Mouse (Mus musculus) midbrain, embryonic 11.5 days (tissue): Measurements from ENCODE around the gene Ilf2. TPM values are rescaled to one million over a fixed set of nuclear protein-coding genes. Genes with fewer than 3 reads are reported as not detected.
A peak's percentile ranks its signal among the peaks of the same experiment; 100 is the strongest.

ENCODE experiments used
- ATAC-seq: fragments of 200-750 bp; cut with Nextera tagmentation; 2 replicates; pipeline ENCODE4 v1.8.0; 2017; ENCODE audit warnings: moderate TSS enrichment, moderate library complexity; ENCODE audit not compliant: low FRiP score
- DNase-seq: peaks from one replicate; pipeline ENCODE4 v3.0.0; 2015; ENCODE audit warnings: low spot score; ENCODE audit errors: missing footprints
- H3K27ac ChIP-seq: fragments of 300-500 bp; sonication (generic); 2 replicates; pipeline ENCODE4 v1.5.1; 2014; ENCODE audit warnings: low read depth, low read length
- H3K27me3 ChIP-seq: fragments of 300-500 bp; sonication (generic); 2 replicates; pipeline ENCODE4 v1.6.1; 2014; ENCODE audit warnings: mild to moderate bottlenecking, low read length, moderate library complexity, mixed read lengths; ENCODE audit not compliant: control insufficient read depth, insufficient read depth
- H3K36me3 ChIP-seq: fragments of 300-500 bp; sonication (generic); 2 replicates; pipeline ENCODE4 v1.6.1; 2014; ENCODE audit warnings: mild to moderate bottlenecking, low read length, moderate library complexity, mixed read lengths; ENCODE audit not compliant: control insufficient read depth, insufficient read depth
- H3K4me1 ChIP-seq: fragments of 300-500 bp; sonication (generic); 2 replicates; pipeline ENCODE4 v1.6.1; 2014; ENCODE audit warnings: low read length; ENCODE audit not compliant: control insufficient read depth, insufficient read depth
- H3K4me2 ChIP-seq: fragments of 300-500 bp; sonication (generic); 2 replicates; pipeline ENCODE4 v1.6.1; 2014; ENCODE audit warnings: mild to moderate bottlenecking, moderate library complexity
- H3K4me3 ChIP-seq: fragments of 300-500 bp; sonication (generic); 2 replicates; pipeline ENCODE4 v1.5.1; 2014; ENCODE audit warnings: low read depth, low read length
- H3K9ac ChIP-seq: fragments of 300-500 bp; sonication (generic); 2 replicates; pipeline ENCODE4 v1.6.1; 2014; ENCODE audit warnings: low read length
- H3K9me3 ChIP-seq: fragments of 300-500 bp; sonication (generic); 2 replicates; pipeline ENCODE4 v1.6.1; 2016; ENCODE audit warnings: low read length; ENCODE audit not compliant: control insufficient read depth
- WGBS: fragments of 180-500 bp; shearing (Covaris S2); extraction: QIAGEN DNeasy Blood & Tissue Kit; methylation state at CpG from one replicate; pipeline ENCODE4 v1.1.7; 2014; 5-methylcytosine and 5-hydroxymethylcytosine counted together
- polyA plus RNA-seq: library from polyadenylated mRNA; unstranded; fragments of >200 nt; fragmentation: Nextera tagmentation; extraction: Ambion mirVana; gene quantifications from 2 replicates; pipeline ENCODE4 v1.2.1, GENCODE M21; 2014

Ilf2 gene
- polyA plus RNA-seq, 1 experiment from 2014 or later, result 338 TPM

DNA sequence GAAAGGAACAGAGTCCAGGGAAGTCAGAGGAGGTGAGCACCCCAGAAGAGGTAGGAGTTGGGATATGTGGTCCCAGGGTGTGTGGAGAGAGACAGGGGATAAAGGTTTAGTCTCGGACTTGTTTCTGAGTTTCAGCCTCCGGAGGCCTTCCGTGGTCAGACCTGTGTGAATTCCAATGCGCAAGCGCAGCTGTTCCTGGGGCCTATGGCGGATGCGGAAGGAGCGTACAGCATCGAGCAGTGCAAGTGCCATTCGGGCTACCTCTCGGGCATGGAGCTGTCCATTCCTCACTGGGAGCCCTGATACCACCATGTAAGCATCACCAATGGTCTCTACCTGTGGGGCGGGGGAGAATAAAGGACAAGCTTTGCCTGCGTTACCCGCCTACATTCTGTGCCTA is 21.0 kb upstream of the Ilf2 start:
- Histone ChIP-seq H3K4me3 (no peak overlapping the region), H3K36me3 (no peaks in the 10 kb centered on the region)
- no peak for ATAC-seq

DNA sequence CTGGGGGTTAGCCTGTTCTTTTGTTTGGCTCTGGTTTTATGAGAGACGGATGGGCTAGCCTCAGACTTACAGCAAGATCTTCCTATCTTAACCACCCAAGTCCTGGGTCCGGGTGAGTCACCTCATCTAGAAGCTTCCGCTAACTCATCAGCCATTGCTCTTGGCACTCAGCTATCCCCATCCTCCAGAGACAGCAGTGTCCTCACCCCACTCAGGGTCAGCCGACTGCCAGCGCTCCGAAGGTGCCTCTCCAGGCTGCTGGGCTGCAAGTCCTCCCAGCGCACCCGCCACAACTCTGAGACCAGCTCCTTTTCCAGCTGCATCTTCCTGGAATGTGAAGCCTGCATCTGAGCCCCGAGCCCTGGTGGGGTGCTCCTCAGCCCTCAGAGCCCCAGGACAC is 16.2 kb upstream of the Ilf2 start:
- no peak for ATAC-seq
- H3K27me3 ChIP-seq, result peaks cover 23% of the 10 kb centered on the region

More for the DNA sequence above, 21.0 kb upstream of the Ilf2 start:
- no peak overlapping the region for H3K4me2 ChIP-seq
- no peaks in the 10 kb centered on the region for H3K9me3 ChIP-seq
- no peaks in the 10 kb centered on the region for H3K27me3 ChIP-seq
- no peak overlapping the region for H3K9ac ChIP-seq
- no peaks in the 10 kb centered on the region for H3K4me1 ChIP-seq
- H3K27ac ChIP-seq, result no peak overlapping the region
- no peak for DNase-seq
- WGBS, result 89% methylated on average over 14 of the region's 14 CpGs

DNA sequence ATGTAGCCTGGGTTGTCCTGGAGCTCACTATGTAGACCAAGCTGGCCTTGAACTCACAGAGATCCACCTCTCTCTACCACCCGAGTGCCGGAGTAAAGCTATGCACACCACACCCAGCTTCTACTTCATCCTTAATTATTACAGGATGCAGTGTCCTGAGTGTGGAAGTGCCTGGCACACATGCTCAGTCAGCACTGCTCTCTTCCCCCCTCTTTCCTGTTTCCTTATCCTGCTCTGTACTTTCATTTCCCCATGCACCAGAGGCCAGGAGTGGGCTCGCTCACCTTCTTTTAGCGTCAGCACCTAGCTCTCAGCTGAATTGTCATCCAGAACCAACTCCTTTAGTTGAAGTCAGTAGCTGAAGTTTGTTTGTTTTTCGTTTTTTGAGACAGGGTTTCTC is 15.6 kb upstream of the Ilf2 start:
- H3K4me3 ChIP-seq, result no peak overlapping the region
- H3K27me3 ChIP-seq, result peaks cover 29% of the 10 kb centered on the region
- peaks cover 5% of the 10 kb centered on the region; the same call in 1 of the 2 replicates for H3K4me1 ChIP-seq
- no peak overlapping the region for H3K4me2 ChIP-seq
- no peak overlapping the region for H3K9ac ChIP-seq
- no peaks in the 10 kb centered on the region for H3K9me3 ChIP-seq
- no peak for ATAC-seq
- 76% methylated on average over 5 of the region's 5 CpGs for WGBS
- no peak for DNase-seq
- no peaks in the 10 kb centered on the region for H3K36me3 ChIP-seq
- H3K27ac ChIP-seq, result no peak overlapping the region

More for the DNA sequence above, 16.2 kb upstream of the Ilf2 start:
- Histone ChIP-seq H3K4me3 (no peak overlapping the region), H3K36me3 (no peaks in the 10 kb centered on the region), H3K4me1 (no peaks in the 10 kb centered on the region), H3K4me2 (no peak overlapping the region), H3K9me3 (no peaks in the 10 kb centered on the region), H3K9ac (no peak overlapping the region), H3K27ac (no peak overlapping the region)
- no peak for DNase-seq
- 82% methylated on average over 9 of the region's 9 CpGs for WGBS

DNA sequence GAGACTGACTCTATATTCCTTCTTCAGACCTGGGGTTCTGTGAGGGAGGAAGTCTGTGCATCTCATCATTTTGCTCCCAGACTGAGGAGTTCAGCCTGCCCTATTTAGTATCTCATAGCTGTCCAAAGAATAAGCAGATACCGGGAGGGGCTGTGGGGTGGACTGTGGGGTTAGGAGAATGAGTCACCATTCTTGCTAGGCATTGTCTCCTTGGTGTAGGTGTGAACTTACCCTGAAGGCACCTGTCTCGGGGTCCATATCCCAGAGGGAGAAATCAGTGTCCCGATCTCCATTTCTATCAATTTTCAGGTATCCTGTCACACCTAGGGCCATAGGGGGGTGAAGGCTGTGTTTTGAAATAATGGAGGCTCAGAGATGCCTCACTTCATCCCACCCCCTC is 14.0 kb upstream of the Ilf2 start:
- H3K36me3 ChIP-seq, result no peaks in the 10 kb centered on the region
- no peak overlapping the region for H3K4me3 ChIP-seq
- no peak for ATAC-seq
- H3K4me1 ChIP-seq, result peaks cover 12% of the 10 kb centered on the region; the same call in 1 of the 2 replicates
- H3K27me3 ChIP-seq, result peaks cover 39% of the 10 kb centered on the region
- WGBS, result 94% methylated on average over 3 of the region's 3 CpGs
- no peak for DNase-seq
- H3K27ac ChIP-seq, result no peak overlapping the region
- H3K4me2 ChIP-seq, result no peak overlapping the region
- H3K9ac ChIP-seq, result no peak overlapping the region
- H3K9me3 ChIP-seq, result no peaks in the 10 kb centered on the region

DNA sequence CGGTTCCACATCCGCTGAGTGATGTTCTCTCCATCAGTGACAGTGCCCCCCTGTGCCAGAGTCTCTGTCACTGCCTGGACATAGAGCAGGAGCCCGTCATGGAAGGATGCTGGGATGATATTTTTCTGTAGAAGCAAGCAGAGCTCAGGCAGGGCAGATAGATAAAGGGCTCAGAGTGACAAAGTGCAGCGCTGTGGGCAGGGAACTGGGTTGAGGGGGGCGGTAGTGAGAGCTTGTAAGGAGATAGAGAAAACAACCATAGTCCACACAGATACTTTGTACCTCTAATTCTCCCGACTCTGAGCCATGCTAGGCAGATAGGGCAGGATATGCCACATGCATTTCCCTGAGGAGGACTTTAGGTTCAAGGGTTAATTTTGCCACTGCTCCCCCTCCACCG is 13.3 kb upstream of the Ilf2 start:
- WGBS, result 27% methylated on average over 7 of the region's 7 CpGs
- Histone ChIP-seq H3K4me3 (no peak overlapping the region), H3K36me3 (no peaks in the 10 kb centered on the region), H3K4me2 (no peak overlapping the region), H3K27ac (no peak overlapping the region), H3K9me3 (no peaks in the 10 kb centered on the region), H3K9ac (no peak overlapping the region), H3K27me3 (peaks cover 39% of the 10 kb centered on the region), H3K4me1 (peaks cover 12% of the 10 kb centered on the region; the same call in 1 of the 2 replicates)
- DNase-seq (no peak), ATAC-seq (no peak)

DNA sequence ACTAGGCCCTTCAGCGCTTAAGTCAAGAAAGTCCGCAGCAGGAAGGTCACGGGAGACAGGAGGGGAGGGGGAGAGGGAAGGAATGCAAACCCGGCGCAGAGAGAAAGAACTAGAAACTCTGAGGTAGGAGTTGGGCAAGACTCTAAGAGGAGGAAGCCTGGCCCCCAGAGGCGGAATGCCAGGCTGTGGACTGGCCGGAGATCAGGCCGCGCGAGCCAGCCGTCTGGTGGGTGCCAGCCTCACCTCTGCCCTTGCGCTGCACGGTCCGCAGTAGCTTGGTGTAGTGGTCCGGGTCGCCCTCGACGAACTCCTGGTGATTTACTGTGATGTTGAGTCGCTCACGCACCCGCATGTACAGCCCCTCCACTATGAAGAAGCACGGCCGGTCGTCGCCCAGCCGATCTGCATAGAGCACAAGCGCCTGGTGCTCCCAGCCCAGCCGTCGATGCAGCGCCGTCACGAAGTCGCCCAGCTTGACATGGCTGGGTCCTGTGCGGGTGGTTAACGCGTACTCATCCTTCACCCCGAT is 11.3 kb upstream of the Ilf2 start:
- H3K4me2 ChIP-seq, result peak overlapping the region; percentile 56
- ATAC-seq (peak; percentile 23; the same call in 1 of the 2 replicates), DNase-seq (peak; percentile 90)
- H3K27ac ChIP-seq, result no peak overlapping the region
- peak overlapping the region; percentile 43 for H3K4me3 ChIP-seq
- no peaks in the 10 kb centered on the region for H3K9me3 ChIP-seq
- H3K4me1 ChIP-seq, result peaks cover 12% of the 10 kb centered on the region; the same call in 1 of the 2 replicates
- WGBS, result 9% methylated on average over 37 of the region's 37 CpGs
- no peak overlapping the region for H3K9ac ChIP-seq
- no peaks in the 10 kb centered on the region for H3K36me3 ChIP-seq
- H3K27me3 ChIP-seq, result peaks cover 39% of the 10 kb centered on the region

DNA sequence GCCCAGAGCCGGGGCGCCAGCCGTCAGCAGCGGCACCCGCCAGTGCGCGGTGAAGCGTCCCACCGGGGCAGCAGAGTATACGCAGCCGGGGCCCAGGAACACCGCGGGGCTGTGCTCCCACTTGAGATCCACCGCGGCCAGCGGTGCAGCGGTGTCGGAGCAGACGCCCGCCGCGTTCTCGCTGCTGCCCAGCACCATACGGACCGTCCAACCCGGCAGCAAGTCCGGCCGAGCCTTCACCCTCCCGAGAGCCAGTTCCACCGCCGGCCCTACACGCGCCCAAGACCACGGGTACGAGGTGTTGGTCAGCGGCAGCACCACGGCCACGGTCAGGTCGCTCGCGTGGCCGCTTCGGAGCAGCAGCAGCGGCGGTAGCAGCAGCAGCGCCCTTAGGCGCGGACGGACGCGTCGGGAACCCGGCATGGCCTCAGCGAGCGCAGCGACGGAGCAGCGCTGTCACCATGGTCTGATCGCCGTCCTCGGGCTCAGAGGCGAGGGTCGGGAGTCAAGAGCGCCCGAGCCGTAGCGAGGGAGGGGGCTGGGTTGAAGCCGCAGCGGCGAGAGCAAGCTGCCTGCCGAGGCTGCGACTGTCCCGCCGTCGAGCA is 10.7 kb upstream of the Ilf2 start:
- no peak overlapping the region for H3K27ac ChIP-seq
- no peaks in the 10 kb centered on the region for H3K36me3 ChIP-seq
- H3K9ac ChIP-seq, result peak overlapping the region; percentile 24; the same call in 1 of the 2 replicates
- H3K4me1 ChIP-seq, result peaks cover 12% of the 10 kb centered on the region; the same call in 1 of the 2 replicates
- 2% methylated on average over 75 of the region's 75 CpGs for WGBS
- DNase-seq (peak; percentile 95), ATAC-seq (peak; percentile 45)
- H3K9me3 ChIP-seq, result no peaks in the 10 kb centered on the region
- peak overlapping the region; percentile 43 for H3K4me3 ChIP-seq
- peak overlapping the region; percentile 56 for H3K4me2 ChIP-seq
- H3K27me3 ChIP-seq, result peaks cover 39% of the 10 kb centered on the region

DNA sequence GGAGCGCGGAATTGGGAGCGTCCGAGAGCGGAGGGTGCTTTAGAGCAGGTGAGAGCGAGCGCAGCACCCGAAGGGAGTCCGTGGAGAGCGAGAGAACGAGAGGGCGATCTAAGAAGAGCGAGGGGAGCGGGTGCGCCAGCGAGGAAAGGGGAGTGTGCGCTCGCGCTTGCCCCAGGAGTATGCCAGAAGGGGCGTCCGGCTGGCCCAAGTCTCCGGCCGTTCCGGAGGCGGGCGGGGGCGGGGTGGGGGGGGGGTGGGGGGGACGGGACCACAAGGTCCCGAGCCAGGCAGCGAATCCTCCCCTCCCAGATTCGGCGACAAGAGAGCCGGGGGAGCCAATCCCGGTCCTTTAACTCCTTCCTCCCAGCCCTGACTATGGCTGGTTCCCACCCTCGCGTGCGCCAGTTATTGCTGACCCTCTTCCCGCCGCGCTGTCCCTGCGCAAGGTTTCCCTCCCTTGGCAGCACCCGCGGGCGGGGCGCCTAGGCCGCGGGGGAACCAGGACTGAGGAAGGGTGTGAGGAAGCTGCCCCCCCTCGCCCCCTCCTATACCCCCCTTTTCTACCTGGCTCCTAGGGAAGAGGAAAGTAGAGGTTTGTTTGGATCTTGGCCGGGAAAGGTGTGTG is 10.1 kb upstream of the Ilf2 start, which contains the start of gene Npr1:
Npr1 (minus strand) TSS at position 181 of the 625 bp plus-strand sequence.
- H3K9me3 ChIP-seq, result no peaks in the 10 kb centered on the region
- DNase-seq (peak; percentile 95), ATAC-seq (peak; percentile 71)
- no peak within 1 kb of the TSS for H3K27ac ChIP-seq
- H3K36me3 ChIP-seq, result no peaks in the 10 kb centered on the region
- H3K9ac ChIP-seq, result peak within 1 kb of the TSS; percentile 28; the same call in 1 of the 2 replicates
- peak within 1 kb of the TSS; percentile 56 for H3K4me2 ChIP-seq
- peaks cover 39% of the 10 kb centered on the region for H3K27me3 ChIP-seq
- under 1% methylated on average over 32 of the region's 49 CpGs for WGBS
- H3K4me1 ChIP-seq, result peaks cover 12% of the 10 kb centered on the region; the same call in 1 of the 2 replicates
- H3K4me3 ChIP-seq, result peak within 1 kb of the TSS; percentile 43

DNA sequence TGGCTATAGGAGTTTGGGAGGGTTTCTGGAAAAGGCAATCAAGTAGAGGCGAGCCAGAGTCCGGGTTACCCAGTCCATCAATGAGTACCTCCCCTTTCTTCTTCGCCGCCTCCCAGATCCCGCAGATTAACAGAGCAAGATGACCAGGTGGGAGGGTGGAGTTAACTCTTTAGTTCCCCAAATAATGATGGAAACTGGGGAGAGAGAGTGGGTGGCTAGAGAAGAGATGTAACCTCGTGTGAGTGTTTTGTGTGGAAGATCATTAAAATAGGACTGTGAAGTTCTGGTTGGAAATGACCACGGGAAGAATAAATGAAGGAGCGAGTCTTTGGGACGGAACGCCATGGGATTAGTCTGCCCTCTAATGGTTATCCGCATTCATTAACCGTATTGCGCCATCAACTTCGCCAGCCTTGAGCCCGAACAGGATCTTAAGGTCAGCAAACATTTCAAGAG is 9.6 kb upstream of the Ilf2 start:
- no peak overlapping the region for H3K27ac ChIP-seq
- peak overlapping the region; percentile 56 for H3K4me2 ChIP-seq
- no peaks in the 10 kb centered on the region for H3K36me3 ChIP-seq
- H3K27me3 ChIP-seq, result peaks cover 39% of the 10 kb centered on the region
- under 1% methylated on average over 15 of the region's 15 CpGs for WGBS
- peak overlapping the region; percentile 43 for H3K4me3 ChIP-seq
- peak; percentile 96 for DNase-seq
- H3K4me1 ChIP-seq, result peaks cover 12% of the 10 kb centered on the region; the same call in 1 of the 2 replicates
- H3K9me3 ChIP-seq, result no peaks in the 10 kb centered on the region
- peak; percentile 65 for ATAC-seq
- peak overlapping the region; percentile 28; the same call in 1 of the 2 replicates for H3K9ac ChIP-seq
